Mouse (Mus musculus) embryo, embryonic 11.5 days (tissue): ENCODE measurements around the gene Cep97.
"Not testable (repeated sequence)": the region's sequence is repeated elsewhere in the genome, so short reads cannot be mapped to it uniquely, and the experiment has no call there.

Experiments used
- DNase-seq: peaks from one replicate; pipeline ENCODE4 v3.0.0-alpha.2; 2012; ENCODE audit warnings: low read depth, low spot score

Gene Cep97

GRCm38 (mm10) chr16:55947876-55948410, 13.3 kb upstream of the Cep97 start:
- DNase-seq: not testable (repeated sequence)

GRCm38 (mm10) chr16:55947266-55947665, 12.6 kb upstream of the Cep97 start:
- DNase-seq: no peak

- no peak for DNase-seq
Observed at GRCm38 (mm10) chr16:55940781-55941180, 6.1 kb upstream of the Cep97 start.

GRCm38 (mm10) chr16:55939703-55940102, 5.0 kb upstream of the Cep97 start:
- no peak for DNase-seq

GRCm38 (mm10) chr16:55938761-55939160, 4.1 kb upstream of the Cep97 start:
- no peak for DNase-seq

- DNase-seq: peak; percentile 16
Observed at GRCm38 (mm10) chr16:55933681-55934343, 843 bp downstream of the Cep97 start.

GRCm38 (mm10) chr16:55924010-55924409, 10.6 kb downstream of the Cep97 start:
- no peak for DNase-seq

- DNase-seq: no peak
Observed at GRCm38 (mm10) chr16:55922079-55922478, 12.6 kb downstream of the Cep97 start.

- DNase-seq: no peak
Observed at GRCm38 (mm10) chr16:55914716-55915115, 19.9 kb downstream of the Cep97 start.

- DNase-seq: no peak
Observed at GRCm38 (mm10) chr16:55910208-55910793, 24.4 kb downstream of the Cep97 start.

- no peak for DNase-seq
Observed at GRCm38 (mm10) chr16:55906928-55907679, 27.6 kb downstream of the Cep97 start.

GRCm38 (mm10) chr16:55905370-55905769, 29.3 kb downstream of the Cep97 start:
- no peak for DNase-seq

GRCm38 (mm10) chr16:55901839-55902756, 32.6 kb downstream of the Cep97 start:
- DNase-seq: no peak

GRCm38 (mm10) chr16:55898385-55899002, 36.2 kb downstream of the Cep97 start:
- no peak for DNase-seq

GRCm38 (mm10) chr16:55895651-55896095, 39.0 kb downstream of the Cep97 start:
- DNase-seq: peak; percentile 11

GRCm38 (mm10) chr16:55894893-55895650, 39.6 kb downstream of the Cep97 start, which contains the start of gene Nxpe3:
Nxpe3 (minus strand) TSS chr16:55895285.
- DNase-seq: peak; percentile 75

GRCm38 (mm10) chr16:55894536-55894892, 40.1 kb downstream of the Cep97 start:
- DNase-seq: peak; percentile 19

- DNase-seq: no peak
Observed at GRCm38 (mm10) chr16:55893410-55894107, 41.1 kb downstream of the Cep97 start.

GRCm38 (mm10) chr16:55892484-55892883, 42.2 kb downstream of the Cep97 start:
- DNase-seq: no peak
